Mouse (Mus musculus) liver, embryonic 11.5 days (tissue): ENCODE data around the gene Brd4. TPM values are rescaled to one million over a fixed set of nuclear protein-coding genes. Genes with fewer than 3 reads are reported as not detected.

Experiments used
- ATAC-seq: fragments of 200-750 bp; cut with Nextera tagmentation; replicated peaks from 2 replicates; pipeline ENCODE4 v1.8.0; 2017; ENCODE audit warnings: moderate number of reproducible peaks, mild to moderate bottlenecking, moderate TSS enrichment, moderate library complexity; ENCODE audit not compliant: low FRiP score
- DNase-seq: peaks from one replicate; pipeline ENCODE4 v3.0.0-alpha.2; 2017; ENCODE audit warnings: low spot score
- H3K27ac ChIP-seq: fragments of 300-500 bp; sonication (generic); 2 replicates; pipeline ENCODE4 v1.5.1; 2014; ENCODE audit warnings: mild to moderate bottlenecking, low read depth, low read length, control low read depth
- H3K27me3 ChIP-seq: fragments of 300-500 bp; sonication (generic); replicated peaks from 2 replicates; pipeline ENCODE4 v1.6.1; 2014; ENCODE audit warnings: low read length, mixed read lengths; ENCODE audit not compliant: control insufficient read depth, insufficient read depth
- H3K36me3 ChIP-seq: fragments of 300-500 bp; sonication (generic); 2 replicates; pipeline ENCODE4 v1.6.1; 2014; ENCODE audit warnings: mild to moderate bottlenecking, low read length, moderate library complexity, mixed read lengths; ENCODE audit not compliant: control insufficient read depth, insufficient read depth
- H3K4me1 ChIP-seq: fragments of 300-500 bp; sonication (generic); replicated peaks from 2 replicates; pipeline ENCODE4 v1.6.1; 2014; ENCODE audit warnings: low read length, mixed read lengths; ENCODE audit not compliant: control insufficient read depth, insufficient read depth
- H3K4me2 ChIP-seq: fragments of 300-500 bp; sonication (generic); 2 replicates; pipeline ENCODE4 v1.6.1; 2014; ENCODE audit warnings: mild to moderate bottlenecking, control low read depth, moderate library complexity
- H3K4me3 ChIP-seq: fragments of 300-500 bp; sonication (generic); 2 replicates; pipeline ENCODE4 v1.5.1; 2014; ENCODE audit warnings: low read depth, low read length, control low read depth
- H3K9ac ChIP-seq: fragments of 300-500 bp; sonication (generic); 2 replicates; pipeline ENCODE4 v1.6.1; 2014; ENCODE audit warnings: low read depth, low read length, control low read depth
- H3K9me3 ChIP-seq: fragments of 300-500 bp; sonication (generic); 2 replicates; pipeline ENCODE4 v1.6.1; 2016; ENCODE audit warnings: low read length, inconsistent platforms, mixed read lengths; ENCODE audit not compliant: control insufficient read depth
- WGBS: fragments of 180-500 bp; shearing (Covaris S2); extraction: QIAGEN DNeasy Blood & Tissue Kit; methylation state at CpG from one replicate; pipeline ENCODE4 v1.1.7; 2014; 5-methylcytosine and 5-hydroxymethylcytosine counted together
- polyA plus RNA-seq: library from polyadenylated mRNA; unstranded; fragments of >200 nt; fragmentation: Nextera tagmentation; extraction: Ambion mirVana; gene quantifications from 2 replicates; pipeline ENCODE4 v1.2.1, GENCODE M21; 2014

Gene Brd4
- polyA plus RNA-seq: 84.6 and 97.6 TPM in 2 replicates

- Histone ChIP-seq H3K4me2 (peak within 1 kb of the TSS; percentile 71), H3K36me3 (0 out of 2 replicates have a peak, but pooled peaks cover 2% of the 10 kb centered on the region), H3K4me3 (peak within 1 kb of the TSS; percentile 92), H3K9me3 (no peaks in the 10 kb centered on the region), H3K9ac (peak within 1 kb of the TSS; percentile 96), H3K27me3 (no peaks in the 10 kb centered on the region), H3K27ac (peak within 1 kb of the TSS; percentile 98), H3K4me1 (peaks cover 11% of the 10 kb centered on the region)
- ATAC-seq (peak; percentile 90), DNase-seq (peak; percentile 96)
- under 1% methylated on average over 99 of the region's 100 CpGs for WGBS
Measured at GRCm38 (mm10) chr17:32284262-32285137, at the start of gene Brd4. Gene Brd4 (minus strand): TSS chr17:32284722.

GRCm38 (mm10) chr17:32333675-32334303 is 49.3 kb upstream of the Brd4 start:
- no peak overlapping the region for H3K4me3 ChIP-seq

GRCm38 (mm10) chr17:32327501-32327900 is 43.0 kb upstream of the Brd4 start:
- no peaks in the 10 kb centered on the region for H3K9me3 ChIP-seq
- H3K36me3 ChIP-seq: peaks cover 33% of the 10 kb centered on the region
- H3K4me3 ChIP-seq: no peak overlapping the region
- ATAC-seq (no peak), DNase-seq (no peak)
- H3K9ac ChIP-seq: no peak overlapping the region
- no peak overlapping the region for H3K4me2 ChIP-seq
- H3K27me3 ChIP-seq: no peaks in the 10 kb centered on the region
- H3K27ac ChIP-seq: no peak overlapping the region
- peaks cover 5% of the 10 kb centered on the region; the same call in 1 of the 2 replicates for H3K4me1 ChIP-seq

More at GRCm38 (mm10) chr17:32333675-32334303, 49.3 kb upstream of the Brd4 start:
- ATAC-seq: peak; percentile 47
- Histone ChIP-seq H3K9ac (no peak overlapping the region), H3K4me2 (no peak overlapping the region), H3K27me3 (no peaks in the 10 kb centered on the region), H3K36me3 (peaks cover 73% of the 10 kb centered on the region), H3K9me3 (no peaks in the 10 kb centered on the region), H3K27ac (no peak overlapping the region), H3K4me1 (0 out of 2 replicates have a peak, but pooled peaks cover 4% of the 10 kb centered on the region)
- no peak for DNase-seq
- WGBS: 76% methylated on average over 31 of the region's 31 CpGs

GRCm38 (mm10) chr17:32322809-32323208 is 38.3 kb upstream of the Brd4 start:
- no peak overlapping the region for H3K9ac ChIP-seq
- H3K36me3 ChIP-seq: peaks cover 13% of the 10 kb centered on the region
- no peak overlapping the region for H3K4me3 ChIP-seq
- H3K4me1 ChIP-seq: peaks cover 25% of the 10 kb centered on the region
- WGBS: 76% methylated on average over 1 of the region's 1 CpGs
- no peaks in the 10 kb centered on the region for H3K9me3 ChIP-seq
- DNase-seq (no peak), ATAC-seq (no peak)
- H3K27me3 ChIP-seq: no peaks in the 10 kb centered on the region
- no peak overlapping the region for H3K27ac ChIP-seq
- peak overlapping the region; percentile 98 for H3K4me2 ChIP-seq

GRCm38 (mm10) chr17:32321836-32322235 is 37.3 kb upstream of the Brd4 start:
- H3K9me3 ChIP-seq: no peaks in the 10 kb centered on the region
- H3K9ac ChIP-seq: peak overlapping the region; percentile 79
- DNase-seq (no peak), ATAC-seq (no peak; the same call in none of the 2 replicates)
- H3K27ac ChIP-seq: peak overlapping the region; percentile 97
- 26% methylated on average over 6 of the region's 6 CpGs for WGBS
- peak overlapping the region; percentile 96 for H3K4me3 ChIP-seq
- H3K27me3 ChIP-seq: no peaks in the 10 kb centered on the region
- H3K36me3 ChIP-seq: peaks cover 21% of the 10 kb centered on the region
- peaks cover 25% of the 10 kb centered on the region for H3K4me1 ChIP-seq
- peak overlapping the region; percentile 98 for H3K4me2 ChIP-seq

GRCm38 (mm10) chr17:32321390-32321734 is 36.8 kb upstream of the Brd4 start:
- H3K9me3 ChIP-seq: no peaks in the 10 kb centered on the region
- H3K27ac ChIP-seq: peak overlapping the region; percentile 97
- peaks cover 25% of the 10 kb centered on the region for H3K4me1 ChIP-seq
- H3K9ac ChIP-seq: peak overlapping the region; percentile 79
- ATAC-seq: peak; percentile 81
- WGBS: 1% methylated on average over 21 of the region's 23 CpGs
- peak overlapping the region; percentile 98 for H3K4me2 ChIP-seq
- no peaks in the 10 kb centered on the region for H3K27me3 ChIP-seq
- DNase-seq: no peak
- H3K36me3 ChIP-seq: peaks cover 25% of the 10 kb centered on the region
- H3K4me3 ChIP-seq: peak overlapping the region; percentile 96

- H3K4me1 ChIP-seq: peaks cover 25% of the 10 kb centered on the region
- ATAC-seq: peak; percentile 97
- H3K9me3 ChIP-seq: no peaks in the 10 kb centered on the region
- H3K27ac ChIP-seq: peak within 1 kb of the TSS; percentile 97
- peak within 1 kb of the TSS; percentile 96 for H3K4me3 ChIP-seq
- H3K4me2 ChIP-seq: peak within 1 kb of the TSS; percentile 98
- peak; percentile 96 for DNase-seq
- WGBS: under 1% methylated on average over 83 of the region's 83 CpGs
- H3K36me3 ChIP-seq: peaks cover 27% of the 10 kb centered on the region
- H3K27me3 ChIP-seq: no peaks in the 10 kb centered on the region
- peak within 1 kb of the TSS; percentile 92 for H3K9ac ChIP-seq
Measured at GRCm38 (mm10) chr17:32320597-32321389, 36.3 kb upstream of the Brd4 start, which contains the start of gene Akap8. Gene Akap8 (minus strand): TSS chr17:32321238.

- H3K9ac ChIP-seq: peak overlapping the region; percentile 92
- WGBS: 0% methylated on average over 7 of the region's 7 CpGs
- H3K4me1 ChIP-seq: peaks cover 25% of the 10 kb centered on the region
- H3K4me2 ChIP-seq: peak overlapping the region; percentile 98
- no peaks in the 10 kb centered on the region for H3K27me3 ChIP-seq
- no peak for DNase-seq
- H3K36me3 ChIP-seq: peaks cover 35% of the 10 kb centered on the region
- H3K9me3 ChIP-seq: no peaks in the 10 kb centered on the region
- peak overlapping the region; percentile 96 for H3K4me3 ChIP-seq
- peak overlapping the region; percentile 97 for H3K27ac ChIP-seq
- no peak for ATAC-seq
Measured at GRCm38 (mm10) chr17:32319950-32320349, 35.4 kb upstream of the Brd4 start.
